Mouse (Mus musculus) neural tube, embryonic 10.5 days (tissue): ENCODE results near the gene Zfp781.
"Not testable (repeated sequence)": the region's sequence is repeated elsewhere in the genome, so short reads cannot be mapped to it uniquely, and the experiment has no call there.

ENCODE experiments used
- DNase-seq: peaks from one replicate; pipeline ENCODE4 v3.0.0-alpha.2; 2017; ENCODE audit warnings: low spot score; ENCODE audit errors: extremely low spot score

Gene Zfp781

DNA sequence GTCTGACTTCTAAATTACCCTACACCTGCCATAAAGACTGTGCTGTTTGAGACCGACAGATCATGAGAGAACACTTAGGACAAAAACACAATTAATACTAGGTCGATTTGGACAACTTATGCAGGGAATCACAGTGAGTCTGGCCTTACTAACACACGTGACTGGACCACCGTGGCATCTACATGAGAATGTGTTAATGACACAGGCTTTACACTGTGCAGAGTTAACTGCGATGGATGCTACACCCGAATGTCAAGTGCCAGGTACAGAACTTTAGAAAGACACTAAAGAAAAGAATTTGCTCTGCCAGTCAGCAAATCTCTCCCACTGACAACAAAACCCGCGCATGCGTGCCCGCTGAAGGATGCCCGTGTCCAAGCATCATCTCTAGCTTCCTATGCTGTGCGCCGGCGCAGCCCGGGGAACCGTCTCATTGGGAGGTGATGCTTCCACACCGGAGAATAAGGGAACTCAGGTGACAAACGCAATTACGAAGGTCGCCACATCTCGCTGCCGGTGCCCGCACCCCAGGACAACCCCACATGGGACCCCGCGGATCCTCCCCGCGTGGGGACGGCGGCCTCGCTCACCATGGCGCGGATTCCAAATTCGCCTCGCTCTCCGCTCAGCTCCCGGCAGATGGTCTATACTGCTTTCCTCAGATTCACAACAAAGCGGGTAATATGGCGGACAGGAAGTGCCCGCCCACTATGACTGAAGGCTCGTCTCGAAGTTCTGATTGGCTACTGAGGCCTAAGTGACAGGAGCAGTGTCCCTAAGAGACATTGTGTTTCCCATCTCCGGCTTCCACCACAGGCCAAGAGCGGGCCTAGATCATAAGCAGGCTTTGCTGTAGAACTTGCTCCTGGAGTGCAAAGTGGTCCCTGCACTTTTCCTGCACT lies at the start of gene Zfp781:
Zfp781 (minus strand) TSS at position 639 of the 902 bp plus-strand sequence.
- DNase-seq: not testable (repeated sequence)

GRCm38 (mm10) chr10:81978365-81979003 lies 48.2 kb upstream of the Zfp781 start:
- DNase-seq: not testable (repeated sequence)

GRCm38 (mm10) chr10:81930744-81931118 lies 451 bp upstream of the Zfp781 start:
- DNase-seq: not testable (repeated sequence)

DNA sequence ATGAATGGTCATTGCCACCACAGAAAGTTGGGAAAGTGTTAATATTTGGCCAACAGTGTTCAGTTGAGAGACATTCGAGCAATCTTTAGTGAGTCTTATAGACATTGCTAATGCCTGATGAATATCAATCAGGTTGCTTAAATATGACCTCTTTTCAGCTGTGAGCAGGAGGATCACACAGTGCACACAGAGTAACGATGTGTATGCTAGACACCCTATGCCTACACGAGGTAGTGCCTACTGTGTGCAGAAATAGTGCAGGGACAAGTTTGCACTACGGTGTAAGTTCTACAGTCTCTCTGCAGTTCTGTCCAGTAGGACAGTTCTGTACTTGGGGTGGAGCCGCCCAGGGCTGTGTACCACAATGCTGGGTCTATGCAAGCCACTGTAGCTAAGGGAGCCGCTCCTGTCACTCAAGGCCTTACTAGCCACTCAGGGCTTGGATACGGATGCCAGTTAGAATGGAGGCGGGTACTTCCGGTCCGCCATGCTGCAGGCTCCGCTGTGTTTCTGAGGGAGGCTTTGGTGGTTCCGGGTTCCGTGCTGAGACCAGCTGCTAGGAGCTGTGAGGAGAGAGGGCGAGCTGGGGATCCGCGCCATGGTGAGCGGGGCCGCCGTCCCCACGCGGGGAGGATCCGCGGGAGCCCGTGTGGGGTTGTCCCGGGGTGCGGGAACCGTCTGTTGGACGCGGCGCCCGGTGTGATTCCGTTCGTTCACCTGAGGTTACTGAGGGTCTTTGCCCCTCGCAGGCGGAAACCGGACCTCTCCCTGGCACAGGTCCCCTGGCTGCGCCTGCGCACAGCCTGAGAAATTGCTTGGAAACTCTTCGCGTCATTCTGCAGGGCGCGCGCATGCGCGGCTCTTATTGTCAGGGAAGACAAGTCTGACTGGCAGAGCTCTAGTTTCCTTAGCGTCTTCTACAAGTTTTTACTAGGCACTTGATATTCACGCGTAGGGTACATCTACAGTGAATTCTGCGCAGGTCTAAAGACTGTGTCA lies 66.6 kb downstream of the Zfp781 start, which contains the start of gene Gm32687:
Gm32687 (plus strand) TSS at position 526 of the 999 bp plus-strand sequence.
- not testable (repeated sequence) for DNase-seq
